Mouse (Mus musculus) thymus, postnatal 0 days (tissue): ENCODE results near the gene Mrtfa. TPM values are rescaled to one million over a fixed set of nuclear protein-coding genes. Genes with fewer than 3 reads are reported as not detected.
A peak's percentile ranks its signal among the peaks of the same experiment; 100 is the strongest.

Experiments used
- DNase-seq: peaks from one replicate; pipeline ENCODE4 v3.0.0-alpha.2; 2015; ENCODE audit warnings: low spot score
- polyA plus RNA-seq: library from polyadenylated mRNA; unstranded; fragments of >200 nt; fragmentation: Nextera tagmentation; extraction: Ambion mirVana; gene quantifications from 2 replicates; pipeline ENCODE4 v1.2.1, GENCODE M21; 2015

Mrtfa gene
- polyA plus RNA-seq, 1 experiment from 2014 or later: 19.0 TPM

GRCm38 (mm10) chr15:80994959-80995358 is 195.6 kb downstream of the Mrtfa start:
- DNase-seq: no peak

GRCm38 (mm10) chr15:80989712-80990111 is 200.8 kb downstream of the Mrtfa start:
- DNase-seq: no peak

- DNase-seq: no peak
These were observed 202.2 kb downstream of the Mrtfa start for GRCm38 (mm10) chr15:80988331-80988730.

GRCm38 (mm10) chr15:80983264-80983663 is 207.3 kb downstream of the Mrtfa start:
- DNase-seq: no peak

- no peak for DNase-seq
These were observed 209.4 kb downstream of the Mrtfa start for GRCm38 (mm10) chr15:80981176-80981575.

- no peak for DNase-seq
These were observed 210.9 kb downstream of the Mrtfa start for GRCm38 (mm10) chr15:80979611-80980010.

- DNase-seq: peak; percentile 86
These were observed 212.8 kb downstream of the Mrtfa start, which contains the start of gene Sgsm3 for GRCm38 (mm10) chr15:80977620-80978334. Gene Sgsm3 (plus strand): TSS chr15:80977765.

- DNase-seq: no peak
These were observed 214.9 kb downstream of the Mrtfa start for GRCm38 (mm10) chr15:80975666-80976065.

- DNase-seq: no peak
These were observed 216.2 kb downstream of the Mrtfa start for GRCm38 (mm10) chr15:80974311-80974710.

GRCm38 (mm10) chr15:80969371-80969770 is 221.2 kb downstream of the Mrtfa start:
- no peak for DNase-seq

Other genes with a start within 250 kb of the Mrtfa start
- 132 and 145 TPM in 2 replicates for gene Adsl, start 242.3 kb downstream of the Mrtfa start, polyA plus RNA-seq
- 9.5 and 11.0 TPM in 2 replicates for gene Sgsm3, start 213.0 kb downstream of the Mrtfa start, polyA plus RNA-seq
- gene Mchr1, start 44.7 kb upstream of the Mrtfa start, polyA plus RNA-seq: 0.10 and 0.26 TPM in 2 replicates
- gene Slc25a17, start 170.1 kb upstream of the Mrtfa start, polyA plus RNA-seq: 105 and 106 TPM in 2 replicates
- gene St13, start 209.3 kb upstream of the Mrtfa start, polyA plus RNA-seq: 130 and 145 TPM in 2 replicates
- 6.9 and 9.4 TPM in 2 replicates for gene Xpnpep3, start 209.4 kb upstream of the Mrtfa start, polyA plus RNA-seq
- gene Dnajb7, start 217.5 kb upstream of the Mrtfa start, polyA plus RNA-seq: 0.63 and 1.4 TPM in 2 replicates